Mouse (Mus musculus): ENCODE results near the gene Exoc6b.

DNA sequence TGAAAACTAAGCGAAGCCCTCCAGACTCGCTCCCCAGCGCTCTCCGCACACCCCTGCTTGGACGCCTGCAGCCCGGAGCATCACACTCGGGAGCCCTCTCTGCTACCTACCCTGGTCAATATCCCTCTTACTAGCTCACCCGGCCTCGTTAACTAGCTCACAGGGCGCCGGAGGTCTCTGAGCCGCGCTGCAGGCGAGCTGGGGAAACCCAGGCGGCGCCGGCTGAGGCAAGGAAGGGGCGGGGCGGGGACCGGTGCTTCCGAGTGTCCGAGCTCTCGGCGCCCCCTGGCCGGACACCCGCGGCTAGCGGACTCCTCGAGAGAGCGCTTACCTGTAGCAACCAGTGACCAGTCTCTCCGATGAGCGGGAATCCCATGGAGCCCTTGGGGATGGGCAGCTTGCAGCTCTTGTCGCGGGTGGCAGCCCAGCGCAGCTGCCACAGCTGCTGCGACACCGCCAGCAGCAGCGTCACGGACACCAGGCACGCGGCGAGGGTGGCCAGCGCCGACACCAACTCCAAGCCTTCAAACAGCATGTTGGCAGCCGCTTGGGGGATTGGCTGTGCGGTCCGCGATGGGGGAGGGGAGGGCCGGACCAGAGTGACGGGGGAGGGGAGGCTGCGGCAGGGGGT is 481.7 kb downstream of the Exoc6b start:
- TF ChIP-seq CTCF (IDR thresholded peaks at IDR 0.05; ENCODE audit: low read depth), result peak; percentile 26; the same call in 1 of the 2 replicates
- TF ChIP-seq EP300 (optimal IDR thresholded peaks at IDR 0.05), result no peak

Measured in stomach, postnatal 0 days (tissue).